Mouse (Mus musculus) forebrain, embryonic 10.5 days (tissue): Measurements from ENCODE around the gene Ubr4. TPM values are rescaled to one million over a fixed set of nuclear protein-coding genes. Genes with fewer than 3 reads are reported as not detected.

Source experiments
- DNase-seq: peaks from one replicate; pipeline ENCODE4 v3.0.0-alpha.2; 2017; ENCODE audit warnings: low spot score; ENCODE audit errors: extremely low spot score
- H3K27ac ChIP-seq: fragments of 300-500 bp; sonication (generic); 2 replicates; pipeline ENCODE4 v1.5.1; 2016; ENCODE audit warnings: mild to moderate bottlenecking
- H3K27me3 ChIP-seq: fragments of 300-500 bp; sonication (generic); 2 replicates; pipeline ENCODE4 v1.6.1; 2016; ENCODE audit warnings: mild to moderate bottlenecking; ENCODE audit not compliant: poor library complexity, severe bottlenecking
- H3K36me3 ChIP-seq: fragments of 300-500 bp; sonication (generic); replicated peaks from 2 replicates; pipeline ENCODE4 v1.6.1; 2016; ENCODE audit warnings: mild to moderate bottlenecking, moderate library complexity
- H3K4me1 ChIP-seq: fragments of 300-500 bp; sonication (generic); 2 replicates; pipeline ENCODE4 v1.6.1; 2016
- H3K4me3 ChIP-seq: fragments of 300-500 bp; sonication (generic); 2 replicates; pipeline ENCODE4 v1.5.1; 2016; ENCODE audit warnings: mild to moderate bottlenecking, moderate library complexity
- H3K9me3 ChIP-seq: fragments of 300-500 bp; sonication (generic); 2 replicates; pipeline ENCODE4 v1.6.1; 2016; ENCODE audit warnings: mild to moderate bottlenecking, moderate library complexity
- WGBS: fragments of 180-500 bp; shearing (Covaris S2); methylation state at CpG from one replicate; pipeline ENCODE4 v1.1.7; 2016; 5-methylcytosine and 5-hydroxymethylcytosine counted together
- polyA plus RNA-seq: library from polyadenylated mRNA; unstranded; fragments of >200 nt; fragmentation: Nextera tagmentation; extraction: Ambion mirVana; gene quantifications from 2 replicates; pipeline ENCODE4 v1.2.1, GENCODE M21; 2016

The Ubr4 gene
- polyA plus RNA-seq, 1 experiment from 2014 or later, result 63.4 TPM

GRCm38 (mm10) chr4:139335507-139335906 is 16.9 kb upstream of the Ubr4 start:
- Histone ChIP-seq H3K4me1 (peaks cover 13% of the 10 kb centered on the region), H3K36me3 (no peaks in the 10 kb centered on the region), H3K27me3 (peaks cover 23% of the 10 kb centered on the region), H3K4me3 (no peak overlapping the region), H3K9me3 (no peaks in the 10 kb centered on the region), H3K27ac (no peak overlapping the region)
- DNase-seq, result no peak
- WGBS, result 67% methylated on average over 7 of the region's 7 CpGs

- H3K4me3 ChIP-seq, result peak overlapping the region; percentile 36
- H3K4me1 ChIP-seq, result peaks cover 7% of the 10 kb centered on the region
- peaks cover 22% of the 10 kb centered on the region for H3K27me3 ChIP-seq
- H3K27ac ChIP-seq, result no peak overlapping the region
- H3K9me3 ChIP-seq, result no peaks in the 10 kb centered on the region
- no peaks in the 10 kb centered on the region for H3K36me3 ChIP-seq
- peak; percentile 77 for DNase-seq
- WGBS, result 30% methylated on average over 24 of the region's 24 CpGs
Measured at GRCm38 (mm10) chr4:139336822-139337483, 15.5 kb upstream of the Ubr4 start.

GRCm38 (mm10) chr4:139338145-139338544 is 14.3 kb upstream of the Ubr4 start:
- WGBS, result 54% methylated on average over 33 of the region's 33 CpGs
- H3K4me3 ChIP-seq, result no peak overlapping the region
- no peak for DNase-seq

GRCm38 (mm10) chr4:139340835-139341234 is 11.6 kb upstream of the Ubr4 start:
- Histone ChIP-seq H3K4me3 (no peak overlapping the region), H3K27me3 (peaks cover 15% of the 10 kb centered on the region)
- 83% methylated on average over 4 of the region's 4 CpGs for WGBS

More at GRCm38 (mm10) chr4:139338145-139338544, 14.3 kb upstream of the Ubr4 start:
- Histone ChIP-seq H3K27me3 (peaks cover 19% of the 10 kb centered on the region), H3K9me3 (no peaks in the 10 kb centered on the region), H3K4me1 (peaks cover 7% of the 10 kb centered on the region), H3K27ac (no peak overlapping the region), H3K36me3 (no peaks in the 10 kb centered on the region)

GRCm38 (mm10) chr4:139341556-139342233 is 10.7 kb upstream of the Ubr4 start:
- DNase-seq, result no peak
- 84% methylated on average over 7 of the region's 7 CpGs for WGBS
- H3K36me3 ChIP-seq, result peaks cover 25% of the 10 kb centered on the region
- no peaks in the 10 kb centered on the region for H3K9me3 ChIP-seq
- peaks cover 5% of the 10 kb centered on the region for H3K4me1 ChIP-seq
- peaks cover 15% of the 10 kb centered on the region for H3K27me3 ChIP-seq
- H3K27ac ChIP-seq, result no peak overlapping the region
- no peak overlapping the region for H3K4me3 ChIP-seq

More at GRCm38 (mm10) chr4:139340835-139341234, 11.6 kb upstream of the Ubr4 start:
- Histone ChIP-seq H3K4me1 (peaks cover 7% of the 10 kb centered on the region), H3K36me3 (peaks cover 16% of the 10 kb centered on the region), H3K9me3 (no peaks in the 10 kb centered on the region), H3K27ac (no peak overlapping the region)
- no peak for DNase-seq

GRCm38 (mm10) chr4:139343718-139344117 is 8.7 kb upstream of the Ubr4 start:
- H3K4me3 ChIP-seq, result no peak overlapping the region
- 83% methylated on average over 5 of the region's 5 CpGs for WGBS
- no peak for DNase-seq
- H3K9me3 ChIP-seq, result no peaks in the 10 kb centered on the region
- no peaks in the 10 kb centered on the region for H3K27me3 ChIP-seq
- peaks cover 45% of the 10 kb centered on the region for H3K36me3 ChIP-seq
- no peaks in the 10 kb centered on the region for H3K4me1 ChIP-seq
- H3K27ac ChIP-seq, result no peak overlapping the region

- Histone ChIP-seq H3K4me1 (peaks cover 3% of the 10 kb centered on the region), H3K4me3 (no peak overlapping the region), H3K27me3 (no peaks in the 10 kb centered on the region), H3K36me3 (peaks cover 63% of the 10 kb centered on the region), H3K9me3 (no peaks in the 10 kb centered on the region), H3K27ac (no peak overlapping the region)
- DNase-seq, result no peak
- WGBS, result 69% methylated on average over 23 of the region's 23 CpGs
Measured at GRCm38 (mm10) chr4:139345416-139346019, 6.9 kb upstream of the Ubr4 start.

GRCm38 (mm10) chr4:139352832-139353231 is 423 bp downstream of the Ubr4 start:
- H3K4me3 ChIP-seq, result peak overlapping the region; percentile 93
- peaks cover 32% of the 10 kb centered on the region for H3K4me1 ChIP-seq
- H3K27me3 ChIP-seq, result no peaks in the 10 kb centered on the region
- DNase-seq, result no peak
- H3K9me3 ChIP-seq, result no peaks in the 10 kb centered on the region
- H3K27ac ChIP-seq, result peak overlapping the region; percentile 100
- H3K36me3 ChIP-seq, result peaks cover 67% of the 10 kb centered on the region
- 2% methylated on average over 7 of the region's 7 CpGs for WGBS

- Histone ChIP-seq H3K9me3 (no peaks in the 10 kb centered on the region), H3K36me3 (peaks cover 84% of the 10 kb centered on the region), H3K27me3 (no peaks in the 10 kb centered on the region), H3K4me3 (no peak overlapping the region), H3K4me1 (peaks cover 15% of the 10 kb centered on the region), H3K27ac (no peak overlapping the region)
- WGBS, result 93% methylated on average over 3 of the region's 3 CpGs
- no peak for DNase-seq
Measured at GRCm38 (mm10) chr4:139357211-139357610, 4.8 kb downstream of the Ubr4 start.

GRCm38 (mm10) chr4:139360761-139361548 is 8.5 kb downstream of the Ubr4 start:
- Histone ChIP-seq H3K27me3 (no peaks in the 10 kb centered on the region), H3K9me3 (no peaks in the 10 kb centered on the region), H3K27ac (no peak overlapping the region), H3K36me3 (peaks cover 99% of the 10 kb centered on the region), H3K4me3 (no peak overlapping the region), H3K4me1 (no peaks in the 10 kb centered on the region)
- no peak for DNase-seq
- WGBS, result 94% methylated on average over 11 of the region's 11 CpGs

- WGBS, result 94% methylated on average over 3 of the region's 3 CpGs
- H3K4me1 ChIP-seq, result no peaks in the 10 kb centered on the region
- no peaks in the 10 kb centered on the region for H3K27me3 ChIP-seq
- H3K27ac ChIP-seq, result no peak overlapping the region
- H3K36me3 ChIP-seq, result peaks cover 98% of the 10 kb centered on the region
- H3K9me3 ChIP-seq, result no peaks in the 10 kb centered on the region
- H3K4me3 ChIP-seq, result no peak overlapping the region
- DNase-seq, result no peak
Measured at GRCm38 (mm10) chr4:139367336-139367735, 14.9 kb downstream of the Ubr4 start.

- no peak overlapping the region for H3K27ac ChIP-seq
- H3K36me3 ChIP-seq, result peaks cover 98% of the 10 kb centered on the region
- no peaks in the 10 kb centered on the region for H3K4me1 ChIP-seq
- WGBS, result 96% methylated on average over 5 of the region's 5 CpGs
- H3K27me3 ChIP-seq, result no peaks in the 10 kb centered on the region
- no peak for DNase-seq
- no peaks in the 10 kb centered on the region for H3K9me3 ChIP-seq
- no peak overlapping the region for H3K4me3 ChIP-seq
Measured at GRCm38 (mm10) chr4:139368038-139368437, 15.6 kb downstream of the Ubr4 start.
